Mouse (Mus musculus) left cerebral cortex, adult 2 months (tissue): ENCODE results near the gene Wasf1. TPM values are rescaled to one million over a fixed set of nuclear protein-coding genes. Genes with fewer than 3 reads are reported as not detected.
A peak's percentile ranks its signal among the peaks of the same experiment; 100 is the strongest.

Experiments used
- DNase-seq, 2 experiments: peaks; one replicate each; pipeline ENCODE4 v3.0.0; 2021 to 2022; ENCODE audit warnings: low spot score in 2 of 2, mixed read lengths in 1 of 2; ENCODE audit errors: extremely low spot score in 1 of 2
- H3K27ac ChIP-seq: fragments of 200-600 bp; 2 replicates; pipeline ENCODE4 v1.8.1; 2022
- H3K4me3 ChIP-seq: fragments of 200-600 bp; 2 replicates; pipeline ENCODE4 v1.8.1; 2022
- CTCF ChIP-seq: fragments of 200-600 bp; IDR thresholded peaks from 2 replicates; pipeline ENCODE4 v1.8.1; 2022; ENCODE audit warnings: antibody characterized with exemption, mild to moderate bottlenecking, moderate library complexity
- intact Hi-C: fragments of 180-260 bp; cut with DNase I; formaldehyde crosslinking; loops from one replicate; pipeline ENCODE4 v1.15.1; 2025
- total RNA-seq, 2 experiments: library from RNA; stranded (reverse); gene quantifications; 2 replicates each; pipeline ENCODE4 v1.2.3; 2021

The Wasf1 gene
- total RNA-seq, 2 experiments from 2014 or later: 248 to 256 TPM

DNA sequence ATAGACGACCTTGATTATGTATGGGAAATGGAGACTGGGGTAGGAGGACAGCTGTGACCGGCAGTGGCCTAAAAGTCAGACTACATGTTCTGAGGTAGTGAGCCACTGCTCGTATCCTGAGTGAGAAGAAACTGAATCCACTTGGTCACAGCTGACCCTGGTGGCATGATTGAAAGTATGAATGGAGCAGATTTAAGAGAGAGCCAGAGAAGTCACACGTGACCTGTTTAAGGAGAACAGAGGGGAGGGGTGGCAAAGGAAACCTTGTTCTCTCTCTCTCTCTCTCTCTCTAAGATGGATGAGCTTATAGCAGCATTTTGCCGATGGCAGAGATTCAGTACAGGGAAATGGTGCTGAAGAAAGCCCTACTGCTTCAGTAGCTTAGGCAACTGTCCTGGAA, 13.4 kb downstream of the Wasf1 start:
- H3K27ac ChIP-seq: peak overlapping the region; percentile 13; the same call in 1 of the 2 replicates
- no peak for TF ChIP-seq CTCF

DNA sequence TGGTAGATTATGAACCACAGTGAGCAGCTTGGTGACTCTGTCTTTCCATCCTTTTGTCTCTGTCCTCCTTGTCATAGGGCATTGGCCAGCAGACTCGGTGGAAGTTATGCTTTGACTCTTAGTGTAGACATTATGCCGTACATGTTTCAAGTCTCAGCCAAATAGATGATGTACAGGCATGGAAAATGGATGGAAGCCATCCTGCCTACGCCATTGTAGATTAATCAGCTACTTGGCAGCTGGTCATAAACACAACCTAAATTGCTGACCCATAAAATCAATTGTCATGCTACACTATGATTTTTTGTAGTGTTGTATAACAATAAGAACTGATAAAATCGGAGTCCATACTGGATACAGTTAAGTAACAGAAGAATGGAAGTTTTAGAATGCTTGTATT, 18.5 kb downstream of the Wasf1 start:
- no peak overlapping the region for H3K27ac ChIP-seq
- no peak for TF ChIP-seq CTCF
- no peak for DNase-seq
- intact Hi-C loops: no loop called here
- no peak overlapping the region for H3K4me3 ChIP-seq

More for the DNA sequence above, 13.4 kb downstream of the Wasf1 start:
- H3K4me3 ChIP-seq: no peak overlapping the region
- no peak for DNase-seq
- intact Hi-C loops: no loop called here

DNA sequence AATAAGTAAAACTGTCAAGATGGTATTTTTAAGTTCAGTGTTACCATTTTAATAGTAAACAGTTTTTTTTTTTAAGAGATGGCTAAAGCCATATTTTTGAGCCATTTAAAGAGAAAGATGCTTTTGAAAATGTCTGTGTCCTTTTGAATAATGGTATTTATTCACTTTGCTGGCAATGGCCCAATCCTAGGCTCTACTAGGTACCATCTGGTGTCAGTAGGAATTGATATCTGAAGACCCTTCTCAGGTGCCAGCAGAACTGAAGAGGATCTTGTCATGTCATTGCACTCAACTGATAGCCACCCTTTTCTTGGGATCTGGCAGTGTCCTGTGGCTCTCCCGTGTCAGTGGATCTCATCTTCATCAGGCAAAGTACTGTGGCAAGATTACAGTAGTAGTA, 22.9 kb downstream of the Wasf1 start:
- DNase-seq: no peak
- H3K27ac ChIP-seq: no peak overlapping the region
- H3K4me3 ChIP-seq: no peak overlapping the region
- TF ChIP-seq CTCF: no peak
- intact Hi-C loops: no loop called here

DNA sequence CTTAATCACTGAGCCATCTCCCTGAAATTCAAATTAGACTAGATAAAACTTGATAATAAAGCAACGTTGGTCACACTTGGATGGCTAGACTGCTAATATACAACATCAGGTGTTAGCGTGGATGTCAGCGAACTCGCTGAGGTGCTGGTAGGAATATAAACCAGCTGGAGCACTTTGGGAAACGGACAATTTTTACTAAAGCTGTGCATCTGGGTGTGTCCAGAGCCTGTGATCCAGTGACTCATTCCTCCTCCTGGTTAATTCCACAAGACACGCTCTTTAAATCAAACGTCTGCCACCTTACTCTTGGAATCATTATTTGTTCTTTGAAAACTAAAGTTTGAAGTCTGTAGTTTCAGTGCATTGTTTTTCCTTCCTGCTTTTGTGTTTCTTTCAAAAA, 23.5 kb downstream of the Wasf1 start:
- no peak for DNase-seq
- TF ChIP-seq CTCF: no peak
- Histone ChIP-seq H3K27ac (0 out of 2 replicates have a peak overlapping the region, but pooled peaks have one; percentile 32), H3K4me3 (no peak overlapping the region)
- intact Hi-C loops: no loop called here

DNA sequence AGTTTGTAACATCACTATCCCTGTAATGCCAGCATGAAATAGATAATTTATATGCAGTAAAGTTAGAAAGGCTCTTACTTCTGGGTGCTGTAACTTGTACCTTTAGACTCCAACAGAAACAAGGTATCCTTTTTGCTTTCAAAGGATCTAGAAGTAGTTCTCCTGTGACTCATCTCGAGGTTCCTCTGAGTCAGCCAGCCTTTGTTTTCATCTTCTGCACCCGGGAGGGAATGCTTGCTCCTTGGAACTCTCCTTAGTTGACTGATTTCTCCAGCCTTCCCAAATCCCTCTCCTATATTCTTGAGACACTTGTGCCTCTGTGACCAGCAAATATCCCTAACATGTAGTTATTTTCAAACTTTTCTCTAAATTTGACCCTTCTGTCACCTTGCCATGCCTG, 25.3 kb downstream of the Wasf1 start:
- no peak for DNase-seq
- 0 out of 2 replicates have a peak overlapping the region, but pooled peaks have one; percentile 11 for H3K27ac ChIP-seq
- no peak overlapping the region for H3K4me3 ChIP-seq
- intact Hi-C loops: no loop called here
- TF ChIP-seq CTCF: no peak

DNA sequence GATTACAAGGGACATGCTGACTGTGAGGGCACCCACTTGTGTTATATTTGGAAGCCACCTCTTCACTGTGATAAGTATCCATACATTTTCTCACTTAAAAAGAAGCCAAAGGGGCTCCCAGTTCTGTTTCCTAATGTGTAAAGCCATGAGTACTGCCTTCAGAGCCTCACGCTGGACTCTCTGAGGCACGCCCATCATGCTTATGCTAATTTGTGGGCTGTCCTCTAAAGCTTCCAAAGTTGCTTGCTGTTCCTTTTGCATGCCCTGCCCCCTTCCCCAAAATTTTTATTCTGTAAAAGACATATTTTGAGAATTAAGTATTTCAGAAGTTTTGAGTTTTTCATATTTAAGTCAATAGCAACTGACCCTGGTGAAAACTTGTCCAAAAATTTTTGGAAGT, 27.5 kb downstream of the Wasf1 start:
- no peak for DNase-seq
- Histone ChIP-seq H3K27ac (no peak overlapping the region), H3K4me3 (no peak overlapping the region)
- intact Hi-C loops: no loop called here
- TF ChIP-seq CTCF: no peak

DNA sequence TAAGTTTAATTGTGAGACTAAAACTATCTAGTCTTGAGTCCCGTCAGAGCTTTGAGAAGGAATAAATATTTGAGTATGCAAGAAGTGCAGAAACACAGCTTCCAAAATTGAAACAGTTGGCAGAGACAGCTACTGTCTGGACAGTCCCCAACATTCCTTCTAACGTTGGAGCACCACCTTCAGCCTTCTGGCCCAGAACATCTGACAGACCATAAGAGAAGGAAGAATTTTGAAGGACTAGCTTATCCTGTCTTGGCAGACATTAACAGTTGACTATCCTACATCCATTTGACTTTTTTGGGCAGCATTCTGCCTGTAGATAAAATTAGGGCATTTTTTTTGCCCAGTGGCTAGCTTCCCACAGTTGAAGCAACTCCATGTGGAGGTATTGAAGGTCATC, 32.0 kb downstream of the Wasf1 start:
- DNase-seq: no peak
- Histone ChIP-seq H3K27ac (no peak overlapping the region), H3K4me3 (no peak overlapping the region)
- TF ChIP-seq CTCF: no peak
- intact Hi-C loops: no loop called here

DNA sequence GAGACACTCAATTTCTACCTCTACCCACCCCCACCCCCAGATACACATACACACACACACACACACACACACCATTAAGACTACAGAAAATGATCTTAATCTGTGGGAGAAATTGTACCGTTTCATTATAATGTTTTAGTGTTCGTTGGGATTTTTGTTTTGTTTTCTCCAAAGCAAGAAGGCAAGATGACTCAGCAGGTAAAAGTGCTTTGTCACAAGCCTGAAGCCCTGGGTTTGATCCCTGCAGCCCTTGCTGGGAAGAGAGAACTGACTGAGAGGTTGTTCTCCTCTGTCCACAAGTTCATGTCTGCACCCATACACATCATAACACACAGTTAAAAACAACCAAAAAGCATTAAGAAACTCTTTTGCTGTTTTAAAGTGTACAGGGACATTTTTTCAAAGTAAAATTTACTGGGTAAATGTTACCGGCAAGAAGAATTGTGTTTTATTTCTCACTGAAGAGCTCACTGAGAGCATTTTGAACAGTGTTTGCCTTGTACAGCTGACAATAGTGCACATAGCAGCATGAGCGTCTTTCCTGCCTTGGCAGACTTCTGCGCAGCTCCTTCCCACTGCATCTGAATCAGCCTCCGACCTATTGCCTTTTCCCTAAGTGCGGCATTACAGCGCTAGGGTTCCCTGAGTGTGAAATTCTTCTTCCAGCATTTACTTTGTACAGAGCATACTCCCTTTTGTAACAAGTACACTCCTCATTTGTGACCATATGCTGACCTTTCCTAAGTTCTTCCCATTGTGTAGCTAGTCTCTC, 35.6 kb downstream of the Wasf1 start:
- Histone ChIP-seq H3K4me3 (peak overlapping the region; percentile 2; the same call in 1 of the 2 replicates), H3K27ac (peak overlapping the region; percentile 40; the same call in 1 of the 2 replicates)
- intact Hi-C loops: no loop called here
- no peak for DNase-seq
- no peak for TF ChIP-seq CTCF

DNA sequence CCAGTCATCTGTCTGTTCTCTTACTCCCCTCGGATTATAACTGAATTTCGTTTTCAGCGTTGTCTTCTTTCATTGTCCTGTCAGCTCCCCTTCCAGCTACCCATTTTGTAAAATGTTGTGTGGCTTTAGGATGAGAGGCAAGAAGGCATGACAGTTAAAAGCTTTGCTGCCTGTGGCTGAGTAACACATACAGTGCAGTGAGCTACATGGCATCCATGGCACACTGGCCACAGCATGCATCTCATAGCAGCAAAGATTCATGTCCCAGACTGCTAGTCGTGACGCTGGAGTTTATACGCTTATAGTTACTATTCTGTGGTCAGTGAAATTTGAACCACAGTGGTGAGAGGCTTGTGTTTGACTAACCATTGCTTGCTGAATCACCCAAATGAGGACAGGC, 36.2 kb downstream of the Wasf1 start:
- DNase-seq: no peak
- no peak overlapping the region; the same call in 1 of the 2 replicates for H3K27ac ChIP-seq
- intact Hi-C loops: no loop called here
- H3K4me3 ChIP-seq: no peak overlapping the region
- TF ChIP-seq CTCF: no peak

DNA sequence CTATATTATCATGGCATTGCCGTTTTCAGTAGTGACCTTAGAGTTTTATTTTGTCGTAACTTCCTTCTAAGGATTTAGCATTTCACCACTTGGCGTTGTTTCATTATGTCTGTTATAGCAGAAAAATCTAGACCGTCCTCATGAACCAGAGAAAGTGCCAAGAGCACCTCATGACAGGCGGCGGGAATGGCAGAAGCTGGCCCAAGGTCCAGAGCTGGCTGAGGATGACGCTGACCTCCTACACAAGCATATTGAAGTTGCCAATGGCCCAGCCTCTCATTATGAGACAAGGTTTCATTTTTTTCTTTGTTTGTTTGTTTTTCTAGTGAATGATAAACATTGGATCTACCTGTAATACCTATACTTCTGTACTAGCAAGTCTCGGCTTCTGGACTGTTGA, 49.7 kb downstream of the Wasf1 start:
- TF ChIP-seq CTCF: no peak
- intact Hi-C loops: no loop called here
- no peak for DNase-seq
- H3K4me3 ChIP-seq: no peak overlapping the region
- no peak overlapping the region for H3K27ac ChIP-seq

DNA sequence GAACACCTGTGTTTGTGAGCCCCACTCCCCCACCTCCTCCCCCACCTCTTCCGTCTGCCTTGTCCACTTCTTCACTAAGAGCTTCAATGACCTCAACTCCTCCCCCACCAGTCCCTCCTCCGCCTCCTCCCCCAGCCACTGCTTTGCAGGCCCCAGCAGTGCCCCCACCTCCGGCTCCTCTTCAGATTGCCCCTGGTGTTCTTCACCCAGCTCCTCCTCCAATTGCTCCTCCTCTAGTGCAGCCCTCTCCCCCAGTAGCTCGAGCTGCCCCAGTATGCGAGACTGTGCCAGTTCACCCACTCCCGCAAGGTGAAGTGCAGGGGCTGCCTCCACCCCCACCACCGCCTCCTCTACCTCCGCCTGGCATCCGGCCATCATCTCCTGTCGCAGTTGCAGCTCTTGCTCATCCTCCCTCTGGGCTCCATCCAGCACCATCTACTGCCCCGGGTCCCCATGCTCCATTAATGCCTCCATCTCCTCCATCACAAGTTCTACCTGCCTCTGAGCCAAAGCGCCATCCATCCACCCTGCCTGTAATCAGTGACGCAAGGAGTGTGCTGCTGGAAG, 53.0 kb downstream of the Wasf1 start:
- peak; percentile 42 to 61 for DNase-seq
- intact Hi-C loops: no loop called here
- no peak overlapping the region for H3K4me3 ChIP-seq
- peak overlapping the region; percentile 50; the same call in 1 of the 2 replicates for H3K27ac ChIP-seq
- TF ChIP-seq CTCF: no peak

DNA sequence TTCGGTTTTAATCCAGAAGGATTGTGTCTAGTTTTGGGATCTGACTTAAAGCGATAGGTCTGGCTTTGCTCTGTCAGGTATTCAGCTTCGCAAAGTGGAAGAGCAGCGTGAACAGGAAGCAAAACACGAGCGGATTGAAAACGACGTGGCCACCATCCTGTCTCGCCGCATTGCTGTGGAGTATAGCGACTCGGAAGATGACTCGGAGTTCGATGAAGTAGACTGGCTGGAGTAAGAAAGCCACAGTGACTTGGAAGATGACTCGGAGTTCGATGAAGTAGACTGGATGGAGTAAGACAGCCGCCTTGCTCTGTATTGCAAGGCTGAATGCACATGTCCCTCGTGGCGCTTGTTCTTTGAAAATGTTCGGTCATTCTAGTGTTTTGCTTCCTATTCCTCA, 54.3 kb downstream of the Wasf1 start:
- H3K4me3 ChIP-seq: no peak overlapping the region
- intact Hi-C loops: no loop called here
- no peak for DNase-seq
- no peak overlapping the region for H3K27ac ChIP-seq
- TF ChIP-seq CTCF: no peak

DNA sequence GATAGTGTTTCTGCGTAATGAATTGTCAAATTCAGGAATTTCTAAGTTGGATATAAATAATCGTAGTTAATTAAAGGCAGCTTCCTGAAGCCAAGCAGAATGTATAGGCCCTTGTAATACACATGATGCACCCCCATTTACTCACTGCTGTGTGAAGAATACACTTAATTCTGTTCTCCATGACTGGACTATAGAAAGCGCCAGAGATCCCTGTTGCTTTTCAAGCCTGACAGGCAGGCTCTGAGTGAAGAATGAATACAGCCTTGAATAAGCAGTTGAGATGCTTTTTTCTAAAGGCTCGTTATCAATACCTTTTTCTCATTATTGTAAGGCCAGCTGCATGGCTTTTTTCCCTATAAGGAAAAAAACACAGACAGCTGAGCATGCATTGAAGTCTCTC, 59.4 kb downstream of the Wasf1 start:
- DNase-seq: no peak
- H3K27ac ChIP-seq: no peak overlapping the region

More for the DNA sequence above, 59.4 kb downstream of the Wasf1 start:
- intact Hi-C loops: no loop called here
- no peak for TF ChIP-seq CTCF
- no peak overlapping the region for H3K4me3 ChIP-seq
